Mouse (Mus musculus) hindbrain, embryonic 16.5 days (tissue): Measurements from ENCODE around the gene Zfp277. TPM values are rescaled to one million over a fixed set of nuclear protein-coding genes. Genes with fewer than 3 reads are reported as not detected.

ENCODE experiments used
- ATAC-seq: fragments of 200-750 bp; cut with Nextera tagmentation; 2 replicates; pipeline ENCODE4 v1.8.0; 2017; ENCODE audit warnings: moderate TSS enrichment, moderate library complexity
- H3K27ac ChIP-seq: fragments of 300-500 bp; sonication (generic); 2 replicates; pipeline ENCODE4 v1.5.1; 2014; ENCODE audit warnings: low read depth, mild to moderate bottlenecking, control low read depth, low read length, moderate library complexity
- H3K27me3 ChIP-seq: fragments of 300-500 bp; sonication (generic); replicated peaks from 2 replicates; pipeline ENCODE4 v1.6.1; 2014; ENCODE audit warnings: low read length; ENCODE audit not compliant: control insufficient read depth, insufficient read depth
- H3K36me3 ChIP-seq: fragments of 300-500 bp; sonication (generic); 2 replicates; pipeline ENCODE4 v1.6.1; 2014; ENCODE audit warnings: mild to moderate bottlenecking, low read length, moderate library complexity, mixed read lengths; ENCODE audit not compliant: control insufficient read depth, insufficient read depth
- H3K4me1 ChIP-seq: fragments of 300-500 bp; sonication (generic); 2 replicates; pipeline ENCODE4 v1.6.1; 2014; ENCODE audit warnings: low read depth, low read length; ENCODE audit not compliant: control insufficient read depth, insufficient read depth
- H3K4me2 ChIP-seq: fragments of 300-500 bp; sonication (generic); 2 replicates; pipeline ENCODE4 v1.6.1; 2014; ENCODE audit warnings: mild to moderate bottlenecking, low read length, control low read depth, moderate library complexity
- H3K4me3 ChIP-seq: fragments of 300-500 bp; sonication (generic); 2 replicates; pipeline ENCODE4 v1.5.1; 2014; ENCODE audit warnings: mild to moderate bottlenecking, low read length, control low read depth, moderate library complexity
- H3K9ac ChIP-seq: fragments of 300-500 bp; sonication (generic); 2 replicates; pipeline ENCODE4 v1.6.1; 2014; ENCODE audit warnings: low read depth, mild to moderate bottlenecking, control low read depth, low read length, moderate library complexity
- H3K9me3 ChIP-seq: fragments of 300-500 bp; sonication (generic); 2 replicates; pipeline ENCODE4 v1.6.1; 2014; ENCODE audit warnings: mild to moderate bottlenecking, low read length, moderate library complexity; ENCODE audit not compliant: control insufficient read depth
- WGBS: fragments of 180-500 bp; shearing (Covaris S2); extraction: QIAGEN DNeasy Blood & Tissue Kit; methylation state at CpG from one replicate; pipeline ENCODE4 v1.1.7; 2014; 5-methylcytosine and 5-hydroxymethylcytosine counted together
- polyA plus RNA-seq: library from polyadenylated mRNA; unstranded; fragments of >200 nt; fragmentation: Nextera tagmentation; extraction: Ambion mirVana; gene quantifications from 2 replicates; pipeline ENCODE4 v1.2.1, GENCODE M21; 2015

The Zfp277 gene
- polyA plus RNA-seq, 1 experiment from 2014 or later: 33.0 TPM

DNA sequence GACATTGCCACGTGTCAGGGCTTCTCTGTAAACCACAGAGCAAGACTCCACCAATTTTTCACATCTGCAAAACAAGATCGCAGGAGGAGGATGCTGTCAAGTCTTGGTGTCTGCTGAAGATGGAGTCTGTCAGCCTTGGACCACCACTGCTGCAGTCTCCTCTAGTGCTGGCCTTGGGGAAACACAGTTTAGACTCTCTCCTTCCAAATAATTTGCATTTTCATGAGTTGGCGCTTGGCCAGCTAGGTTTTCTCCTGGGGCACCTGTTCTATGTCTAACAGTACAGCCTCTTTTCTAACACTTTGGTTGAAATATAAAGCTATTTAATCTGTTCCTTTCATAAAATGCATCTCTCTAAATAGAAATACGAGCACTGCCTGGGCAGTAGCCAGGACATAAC is 159.2 kb downstream of the Zfp277 start:
- H3K27ac ChIP-seq: no peak overlapping the region
- 82% methylated on average over 4 of the region's 4 CpGs for WGBS
- H3K4me1 ChIP-seq: no peaks in the 10 kb centered on the region
- H3K9ac ChIP-seq: no peak overlapping the region
- no peaks in the 10 kb centered on the region for H3K27me3 ChIP-seq
- H3K36me3 ChIP-seq: no peaks in the 10 kb centered on the region
- no peak for ATAC-seq
- H3K4me3 ChIP-seq: no peak overlapping the region
- no peak overlapping the region for H3K4me2 ChIP-seq
- H3K9me3 ChIP-seq: peaks cover 5% of the 10 kb centered on the region; the same call in 1 of the 2 replicates

DNA sequence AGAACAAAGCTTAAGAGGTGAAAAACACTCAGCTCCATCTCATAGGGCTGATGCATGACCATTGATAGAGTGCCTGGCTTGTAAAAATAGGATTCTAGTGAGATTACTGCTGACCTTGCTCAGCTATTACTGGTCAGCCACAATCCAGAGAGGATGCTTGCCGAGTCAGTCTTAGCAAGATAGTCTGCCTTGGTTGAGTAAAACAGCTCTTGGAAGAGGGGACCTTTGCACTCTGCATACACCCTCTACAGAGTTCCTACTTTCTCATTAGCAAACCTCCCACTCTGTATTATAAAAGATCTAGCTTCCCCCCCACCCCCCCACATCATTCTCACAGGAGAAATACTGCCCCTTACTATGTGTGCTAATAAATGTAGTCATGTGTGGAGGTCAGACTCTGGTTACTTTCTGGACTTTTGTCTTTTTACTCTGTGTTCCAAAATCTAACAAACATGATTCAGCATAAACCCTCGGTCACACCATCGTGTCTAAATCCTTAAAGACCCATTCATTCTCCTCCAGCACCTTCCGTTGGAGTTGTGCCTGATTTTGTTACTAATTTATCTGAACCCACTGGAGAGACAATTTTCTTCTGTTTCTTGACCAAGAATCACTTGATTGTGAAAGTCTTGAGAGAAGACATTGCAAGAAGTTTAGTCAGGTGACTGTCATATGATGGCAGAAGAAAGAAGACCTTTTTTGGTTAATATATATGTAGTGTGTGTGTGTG is 164.9 kb downstream of the Zfp277 start:
- H3K9me3 ChIP-seq: no peaks in the 10 kb centered on the region
- H3K27ac ChIP-seq: no peak overlapping the region
- H3K4me1 ChIP-seq: no peaks in the 10 kb centered on the region
- H3K27me3 ChIP-seq: no peaks in the 10 kb centered on the region
- no peak overlapping the region for H3K9ac ChIP-seq
- H3K4me2 ChIP-seq: no peak overlapping the region
- H3K4me3 ChIP-seq: no peak overlapping the region
- ATAC-seq: no peak
- H3K36me3 ChIP-seq: no peaks in the 10 kb centered on the region
- WGBS: 94% methylated on average over 4 of the region's 4 CpGs

DNA sequence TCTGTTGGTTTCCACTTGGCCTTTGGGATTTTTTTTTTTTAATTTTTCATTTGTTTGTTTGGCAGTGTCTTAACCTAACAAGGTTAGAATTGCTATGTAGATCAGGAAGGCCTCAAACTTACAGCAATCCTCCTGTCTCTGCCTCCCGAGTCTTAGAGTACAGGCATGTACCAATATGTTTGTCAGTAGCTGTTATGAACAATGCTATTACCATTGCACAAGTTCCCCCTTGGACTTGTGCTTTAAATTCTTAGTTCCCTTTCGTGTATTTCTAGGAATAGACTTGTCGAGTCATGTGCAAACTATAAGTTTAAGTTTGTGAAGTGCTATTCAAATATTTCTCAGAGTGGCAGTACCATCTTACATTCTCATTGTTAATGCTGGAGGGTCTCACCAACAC is 168.1 kb downstream of the Zfp277 start:
- WGBS: 92% methylated on average over 3 of the region's 3 CpGs
- Histone ChIP-seq H3K9me3 (no peaks in the 10 kb centered on the region), H3K27me3 (no peaks in the 10 kb centered on the region), H3K4me2 (no peak overlapping the region), H3K27ac (no peak overlapping the region), H3K4me1 (no peaks in the 10 kb centered on the region), H3K9ac (no peak overlapping the region), H3K4me3 (no peak overlapping the region), H3K36me3 (no peaks in the 10 kb centered on the region)
- no peak for ATAC-seq

DNA sequence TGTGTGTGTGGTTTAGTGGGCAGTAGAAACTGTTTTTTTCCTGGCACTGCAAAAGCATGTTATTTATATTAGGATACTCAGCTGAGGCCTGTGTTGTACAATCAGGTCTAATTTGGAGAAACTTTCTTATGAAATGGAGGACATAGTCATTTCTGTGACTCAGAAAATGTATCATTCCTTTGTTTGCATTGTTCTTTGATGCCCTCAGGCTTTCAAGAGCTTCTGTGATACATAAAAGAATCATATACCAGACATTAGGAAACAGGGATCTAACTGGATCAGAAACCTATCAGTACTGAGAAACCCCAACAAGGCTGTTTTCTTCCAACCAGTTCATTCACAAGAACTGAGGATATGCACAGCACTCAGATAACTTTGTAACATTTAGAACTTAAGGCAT is 170.8 kb downstream of the Zfp277 start:
- H3K36me3 ChIP-seq: no peaks in the 10 kb centered on the region
- no peaks in the 10 kb centered on the region for H3K27me3 ChIP-seq
- no peaks in the 10 kb centered on the region for H3K9me3 ChIP-seq
- H3K9ac ChIP-seq: no peak overlapping the region
- H3K27ac ChIP-seq: no peak overlapping the region
- no peak overlapping the region for H3K4me3 ChIP-seq
- ATAC-seq: no peak
- H3K4me1 ChIP-seq: no peaks in the 10 kb centered on the region
- no peak overlapping the region for H3K4me2 ChIP-seq

DNA sequence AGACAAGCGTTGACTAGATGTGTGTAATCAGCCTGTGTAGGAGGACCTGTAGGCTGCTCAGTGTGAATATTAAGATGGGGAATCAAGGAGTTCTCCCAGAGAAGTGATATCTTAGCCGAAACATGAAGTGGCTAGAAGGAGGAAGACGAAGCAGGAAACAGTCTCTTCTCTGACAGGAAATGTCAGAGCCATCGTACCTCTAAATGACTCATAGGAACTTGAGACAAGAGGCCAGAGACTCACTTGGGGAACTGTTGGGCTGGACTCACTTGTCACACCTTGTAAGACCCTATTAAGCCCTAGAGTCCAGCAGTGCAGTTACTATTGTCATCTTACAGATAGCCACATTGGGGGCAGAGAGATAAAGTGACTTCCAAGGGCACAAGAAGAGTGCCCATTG is 172.4 kb downstream of the Zfp277 start:
- Histone ChIP-seq H3K27me3 (no peaks in the 10 kb centered on the region), H3K4me2 (no peak overlapping the region), H3K36me3 (no peaks in the 10 kb centered on the region), H3K4me1 (no peaks in the 10 kb centered on the region), H3K9ac (no peak overlapping the region), H3K4me3 (no peak overlapping the region), H3K9me3 (no peaks in the 10 kb centered on the region), H3K27ac (no peak overlapping the region)
- WGBS: 92% methylated on average over 4 of the region's 4 CpGs
- no peak for ATAC-seq

DNA sequence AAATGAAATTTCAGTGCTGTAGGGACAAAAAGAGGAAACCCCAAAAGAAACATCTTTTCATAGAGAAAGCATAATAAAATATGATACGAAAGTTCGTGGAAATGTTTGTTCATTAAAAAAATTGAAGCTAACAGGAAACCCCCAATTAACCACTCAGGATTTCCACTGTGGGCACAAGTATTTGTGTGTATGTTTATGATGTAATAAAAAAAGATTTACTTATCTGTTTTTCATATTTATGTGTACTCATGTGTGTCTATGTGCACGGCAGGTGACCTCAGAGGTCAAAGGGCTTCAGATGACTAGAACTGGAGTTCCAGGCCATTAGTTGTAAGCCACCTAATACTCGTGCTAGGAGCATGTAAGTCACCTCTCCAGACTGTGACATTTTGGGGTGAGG is 173.0 kb downstream of the Zfp277 start:
- no peak overlapping the region for H3K4me2 ChIP-seq

DNA sequence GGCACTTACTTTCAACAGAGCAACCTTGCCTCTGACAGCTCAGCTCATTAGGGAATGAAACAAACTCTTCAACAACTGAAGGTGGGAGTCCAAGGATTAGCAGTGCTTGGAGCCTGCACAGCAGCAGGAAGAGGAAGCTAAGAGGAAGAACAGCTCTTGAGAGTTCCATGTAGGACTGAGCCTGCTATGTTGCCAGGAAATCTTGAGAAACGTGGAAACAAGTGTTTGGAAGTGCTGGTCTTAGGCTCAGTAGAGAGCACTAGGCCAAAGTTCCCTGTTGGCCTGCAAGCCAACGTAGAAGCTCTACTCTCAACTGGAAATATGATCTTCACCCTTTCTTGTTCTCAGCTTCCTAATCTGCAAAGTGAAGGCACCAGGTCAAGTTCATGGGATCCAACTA is 177.4 kb downstream of the Zfp277 start:
- Histone ChIP-seq H3K4me1 (no peaks in the 10 kb centered on the region), H3K27me3 (no peaks in the 10 kb centered on the region), H3K4me2 (no peak overlapping the region), H3K4me3 (no peak overlapping the region), H3K27ac (no peak overlapping the region), H3K9me3 (no peaks in the 10 kb centered on the region), H3K36me3 (no peaks in the 10 kb centered on the region), H3K9ac (no peak overlapping the region)
- 75% methylated on average over 2 of the region's 2 CpGs for WGBS
- ATAC-seq: no peak

More for the DNA sequence above, 173.0 kb downstream of the Zfp277 start:
- Histone ChIP-seq H3K9ac (no peak overlapping the region), H3K9me3 (no peaks in the 10 kb centered on the region), H3K4me3 (no peak overlapping the region), H3K4me1 (no peaks in the 10 kb centered on the region), H3K27me3 (no peaks in the 10 kb centered on the region), H3K36me3 (no peaks in the 10 kb centered on the region), H3K27ac (no peak overlapping the region)
- no peak for ATAC-seq
- 84% methylated on average over 4 of the region's 4 CpGs for WGBS

Other genes with a start within 250 kb of the Zfp277 start
- gene Lsmem1, start 246.4 kb downstream of the Zfp277 start, polyA plus RNA-seq: 0.16 TPM in 1 of 2 replicates, not detected in the other
- gene Ifrd1, start 197.4 kb downstream of the Zfp277 start, polyA plus RNA-seq: 152 and 156 TPM in 2 replicates
- 27.9 and 28.9 TPM in 2 replicates for gene Dock4, start 50 bp upstream of the Zfp277 start, polyA plus RNA-seq